Mouse (Mus musculus) stomach, postnatal 0 days (tissue): ENCODE measurements around the gene Pde4c. TPM values are rescaled to one million over a fixed set of nuclear protein-coding genes. Genes with fewer than 3 reads are reported as not detected.

Source experiments
- ATAC-seq: fragments of 200-750 bp; cut with Nextera tagmentation; 2 replicates; pipeline ENCODE4 v1.8.0; 2017; ENCODE audit not compliant: low FRiP score, low TSS enrichment
- DNase-seq: peaks from one replicate; pipeline ENCODE4 v3.0.0-alpha.2; 2016; ENCODE audit warnings: low spot score
- H3K27ac ChIP-seq: fragments of 300-500 bp; sonication (generic); replicated peaks from 2 replicates; pipeline ENCODE4 v1.5.1; 2014; ENCODE audit warnings: mild to moderate bottlenecking, control low read depth
- H3K27me3 ChIP-seq: fragments of 300-500 bp; sonication (generic); 2 replicates; pipeline ENCODE4 v1.6.1; 2014; ENCODE audit warnings: low read length; ENCODE audit not compliant: control insufficient read depth, insufficient read depth
- H3K36me3 ChIP-seq: fragments of 300-500 bp; sonication (generic); 2 replicates; pipeline ENCODE4 v1.6.1; 2014; ENCODE audit warnings: low read length, mixed read lengths; ENCODE audit not compliant: control insufficient read depth, insufficient read depth
- H3K4me1 ChIP-seq: fragments of 300-500 bp; sonication (generic); replicated peaks from 2 replicates; pipeline ENCODE4 v1.6.1; 2014; ENCODE audit warnings: antibody characterized with exemption; ENCODE audit not compliant: control insufficient read depth, insufficient read depth
- H3K4me2 ChIP-seq: fragments of 300-500 bp; sonication (generic); replicated peaks from 2 replicates; pipeline ENCODE4 v1.6.1; 2014; ENCODE audit warnings: low read depth, mild to moderate bottlenecking, control low read depth, moderate library complexity
- H3K4me3 ChIP-seq: fragments of 300-500 bp; sonication (generic); 2 replicates; pipeline ENCODE4 v1.5.1; 2014; ENCODE audit warnings: low read depth, low read length, control low read depth
- H3K9ac ChIP-seq: fragments of 300-500 bp; sonication (generic); 2 replicates; pipeline ENCODE4 v1.6.1; 2014; ENCODE audit warnings: mild to moderate bottlenecking, low read length, control low read depth, mixed read lengths
- H3K9me3 ChIP-seq: fragments of 300-500 bp; sonication (generic); 2 replicates; pipeline ENCODE4 v1.6.1; 2016; ENCODE audit warnings: low read length; ENCODE audit not compliant: control insufficient read depth
- CTCF ChIP-seq: IDR thresholded peaks from 2 replicates; pipeline ENCODE4 v1.5.1; 2016; ENCODE audit warnings: antibody characterized with exemption, low read depth, mild to moderate bottlenecking, moderate library complexity
- EP300 ChIP-seq: optimal IDR thresholded peaks from 2 replicates; pipeline ENCODE3; 2016; ENCODE audit warnings: antibody characterized with exemption
- WGBS: fragments of 180-500 bp; shearing (Covaris S2); extraction: QIAGEN DNeasy Blood & Tissue Kit; methylation state at CpG from one replicate; pipeline ENCODE4 v1.1.7; 2014; 5-methylcytosine and 5-hydroxymethylcytosine counted together
- polyA plus RNA-seq: library from polyadenylated mRNA; unstranded; fragments of >200 nt; fragmentation: Nextera tagmentation; extraction: Ambion mirVana; gene quantifications from 2 replicates; pipeline ENCODE4 v1.2.1, GENCODE M21; 2015

Gene Pde4c
- polyA plus RNA-seq, 1 experiment from 2014 or later, result 0.27 TPM

- no peaks in the 10 kb centered on the region for H3K27me3 ChIP-seq
- H3K9ac ChIP-seq, result no peak overlapping the region
- no peak overlapping the region for H3K4me2 ChIP-seq
- H3K27ac ChIP-seq, result no peak overlapping the region
- peaks cover 4% of the 10 kb centered on the region; the same call in 1 of the 2 replicates for H3K4me1 ChIP-seq
- H3K36me3 ChIP-seq, result peaks cover 9% of the 10 kb centered on the region
- H3K9me3 ChIP-seq, result no peaks in the 10 kb centered on the region
- DNase-seq (no peak), ATAC-seq (no peak)
- no peak overlapping the region for H3K4me3 ChIP-seq
- TF ChIP-seq CTCF (no peak), EP300 (no peak)
- 91% methylated on average over 25 of the region's 25 CpGs for WGBS
Measured at GRCm38 (mm10) chr8:70786291-70787050, 63.0 kb downstream of the Pde4c start.

GRCm38 (mm10) chr8:70787051-70787445 lies 63.5 kb downstream of the Pde4c start:
- TF ChIP-seq EP300 (no peak), CTCF (no peak)
- no peak overlapping the region for H3K4me3 ChIP-seq

GRCm38 (mm10) chr8:70787941-70788667 lies 64.6 kb downstream of the Pde4c start:
- H3K4me2 ChIP-seq, result no peak overlapping the region
- peak; percentile 35 for ATAC-seq
- no peaks in the 10 kb centered on the region for H3K9me3 ChIP-seq
- H3K4me3 ChIP-seq, result no peak overlapping the region
- H3K27me3 ChIP-seq, result no peaks in the 10 kb centered on the region
- 41% methylated on average over 30 of the region's 30 CpGs for WGBS
- no peak overlapping the region for H3K27ac ChIP-seq
- peaks cover 8% of the 10 kb centered on the region; the same call in 1 of the 2 replicates for H3K4me1 ChIP-seq
- H3K36me3 ChIP-seq, result peaks cover 8% of the 10 kb centered on the region
- TF ChIP-seq CTCF, result no peak
- H3K9ac ChIP-seq, result no peak overlapping the region
- DNase-seq, result peak; percentile 92

More at GRCm38 (mm10) chr8:70787051-70787445, 63.5 kb downstream of the Pde4c start:
- Histone ChIP-seq H3K4me2 (no peak overlapping the region), H3K27me3 (no peaks in the 10 kb centered on the region), H3K9ac (0 out of 2 replicates have a peak overlapping the region, but pooled peaks have one; percentile 4), H3K27ac (no peak overlapping the region), H3K9me3 (no peaks in the 10 kb centered on the region), H3K4me1 (peaks cover 4% of the 10 kb centered on the region; the same call in 1 of the 2 replicates), H3K36me3 (peaks cover 8% of the 10 kb centered on the region)
- WGBS, result 77% methylated on average over 3 of the region's 3 CpGs
- DNase-seq (no peak), ATAC-seq (no peak)

GRCm38 (mm10) chr8:70789046-70789445 lies 65.5 kb downstream of the Pde4c start:
- H3K27ac ChIP-seq, result no peak overlapping the region
- H3K4me2 ChIP-seq, result no peak overlapping the region
- H3K27me3 ChIP-seq, result no peaks in the 10 kb centered on the region
- WGBS, result 90% methylated on average over 10 of the region's 10 CpGs
- TF ChIP-seq CTCF, result no peak
- no peak for TF ChIP-seq EP300
- peaks cover 8% of the 10 kb centered on the region for H3K36me3 ChIP-seq
- no peak overlapping the region for H3K9ac ChIP-seq
- ATAC-seq, result no peak
- no peak for DNase-seq
- peaks cover 8% of the 10 kb centered on the region; the same call in 1 of the 2 replicates for H3K4me1 ChIP-seq
- H3K4me3 ChIP-seq, result no peak overlapping the region
- H3K9me3 ChIP-seq, result no peaks in the 10 kb centered on the region

GRCm38 (mm10) chr8:70790846-70791245 lies 67.3 kb downstream of the Pde4c start:
- no peak for ATAC-seq

More at GRCm38 (mm10) chr8:70790846-70791245, 67.3 kb downstream of the Pde4c start:
- Histone ChIP-seq H3K9me3 (no peaks in the 10 kb centered on the region), H3K4me3 (peak overlapping the region; percentile 4; the same call in 1 of the 2 replicates), H3K36me3 (peaks cover 5% of the 10 kb centered on the region), H3K9ac (peak overlapping the region; percentile 71), H3K27me3 (no peaks in the 10 kb centered on the region), H3K4me1 (peaks cover 8% of the 10 kb centered on the region; the same call in 1 of the 2 replicates), H3K27ac (no peak overlapping the region; the same call in 1 of the 2 replicates), H3K4me2 (peak overlapping the region; percentile 60)
- no peak for DNase-seq
- TF ChIP-seq EP300 (no peak), CTCF (no peak)
- 48% methylated on average over 8 of the region's 8 CpGs for WGBS
